Mouse (Mus musculus) heart, postnatal 0 days (tissue): Measurements from ENCODE around the gene Sez6l.

Source experiments
- CTCF ChIP-seq: IDR thresholded peaks from 2 replicates; pipeline ENCODE4 v1.5.1; 2016; ENCODE audit warnings: antibody characterized with exemption, control low read depth, low read depth
- EP300 ChIP-seq: IDR thresholded peaks from 2 replicates; pipeline ENCODE4 v1.6.1; 2016; ENCODE audit warnings: antibody characterized with exemption, low read depth

GRCm38 (mm10) chr5:112604251-112604650 lies 27.3 kb upstream of the Sez6l start:
- TF ChIP-seq CTCF (no peak), EP300 (no peak)
